Mouse (Mus musculus): ENCODE data around the gene Trim28.

Gene Trim28

DNA sequence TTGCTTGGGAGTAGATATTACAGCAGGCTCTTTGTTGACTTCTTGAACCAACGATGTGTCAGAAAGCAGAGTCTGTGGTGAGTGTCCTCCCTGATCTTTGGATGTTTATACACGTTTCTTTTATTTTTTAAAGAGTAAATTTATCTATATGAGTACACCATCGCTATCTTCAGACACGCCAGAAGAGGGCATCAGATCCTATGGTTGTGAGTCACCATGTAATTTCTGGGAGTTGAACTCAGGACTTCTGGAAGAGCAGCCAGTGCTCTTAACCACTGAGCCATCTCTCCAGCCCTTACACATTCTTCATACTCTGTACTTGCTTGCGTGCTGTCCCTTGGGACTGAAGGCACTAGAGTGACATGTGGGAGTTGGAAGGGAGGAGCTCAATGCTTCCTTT lies 73.4 kb downstream of the Trim28 start:
- DNase-seq (ENCODE audit: low spot score): no peak
